Mouse (Mus musculus) myocyte (in vitro differentiated cells): Measurements from ENCODE around the gene Abhd5. TPM values are rescaled to one million over a fixed set of nuclear protein-coding genes. Genes with fewer than 3 reads are reported as not detected.

Source experiments
- H3K27me3 ChIP-seq: one replicate; pipeline ENCODE4 v1.6.1; 2011; ENCODE audit not compliant: control insufficient read depth, insufficient read depth, insufficient read length
- H3K36me3 ChIP-seq: one replicate; pipeline ENCODE4 v1.6.1; 2011; ENCODE audit not compliant: control insufficient read depth, insufficient read depth
- H3K4me2 ChIP-seq: one replicate; pipeline ENCODE4 v1.6.1; 2011; ENCODE audit warnings: low read depth, control low read depth
- H3K4me3 ChIP-seq: one replicate; pipeline ENCODE4 v1.5.1; 2011; ENCODE audit warnings: mild to moderate bottlenecking, control low read depth, moderate library complexity
- H3K79me2 ChIP-seq: one replicate; pipeline ENCODE4 v1.6.1; 2011; ENCODE audit not compliant: control insufficient read depth, insufficient read depth
- H3ac ChIP-seq: one replicate; pipeline ENCODE4 v1.6.1; 2011; ENCODE audit not compliant: control insufficient read depth, insufficient read length
- CEBPB ChIP-seq: IDR thresholded peaks from 2 replicates; pipeline ENCODE4 v1.6.1; 2011; ENCODE audit warnings: mild to moderate bottlenecking, moderate library complexity; ENCODE audit not compliant: poor library complexity, insufficient read depth, severe bottlenecking
- E2F4 ChIP-seq: IDR thresholded peaks from one replicate; pipeline ENCODE4 v1.6.1; 2011; ENCODE audit warnings: mild to moderate bottlenecking, control low read depth, moderate library complexity; ENCODE audit not compliant: insufficient read depth
- MAX ChIP-seq: IDR thresholded peaks from one replicate; pipeline ENCODE4 v1.6.1; 2011; ENCODE audit warnings: low read depth, mild to moderate bottlenecking, control low read depth
- MYOD1 ChIP-seq, 3 experiments: IDR thresholded peaks; one replicate each; pipeline ENCODE4 v1.6.1; 2011; ENCODE audit warnings: control low read depth in 2 of 3, low read depth in 2 of 3, mild to moderate bottlenecking in 2 of 3, moderate library complexity in 1 of 3; ENCODE audit not compliant: insufficient read length in 2 of 3, control insufficient read depth in 1 of 3
- MYOG ChIP-seq, 3 experiments: IDR thresholded peaks; one replicate each; pipeline ENCODE4 v1.6.1; 2011; ENCODE audit warnings: control low read depth in 2 of 3, low read depth in 2 of 3, mild to moderate bottlenecking in 2 of 3; ENCODE audit not compliant: insufficient read length in 2 of 3, control insufficient read depth in 1 of 3, insufficient read depth in 1 of 3
- POLR2A ChIP-seq: IDR thresholded peaks from one replicate; pipeline ENCODE4 v1.6.1; 2011; ENCODE audit warnings: low read depth, mild to moderate bottlenecking, control low read depth, moderate library complexity; ENCODE audit not compliant: insufficient read length
- POLR2AphosphoS2 ChIP-seq: IDR thresholded peaks from one replicate; pipeline ENCODE4 v1.6.1; 2011; ENCODE audit warnings: low read depth, control low read depth; ENCODE audit not compliant: insufficient read length
- REST ChIP-seq: IDR thresholded peaks from one replicate; pipeline ENCODE4 v1.6.1; 2011; ENCODE audit warnings: mild to moderate bottlenecking, control low read depth, moderate library complexity; ENCODE audit not compliant: insufficient read depth, insufficient read length
- SRF ChIP-seq: IDR thresholded peaks from one replicate; pipeline ENCODE4 v1.6.1; 2011; ENCODE audit warnings: low read depth; ENCODE audit not compliant: control insufficient read depth, insufficient read length
- TCF12 ChIP-seq: IDR thresholded peaks from one replicate; pipeline ENCODE4 v1.6.1; 2011; ENCODE audit warnings: mild to moderate bottlenecking, control low read depth; ENCODE audit not compliant: poor library complexity, insufficient read depth, severe bottlenecking
- TCF3 ChIP-seq: IDR thresholded peaks from one replicate; pipeline ENCODE4 v1.6.1; 2011; ENCODE audit warnings: low read depth, control low read depth; ENCODE audit not compliant: insufficient read length
- USF1 ChIP-seq: IDR thresholded peaks from one replicate; pipeline ENCODE4 v1.6.1; 2011; ENCODE audit warnings: low read depth, mild to moderate bottlenecking, control low read depth, moderate library complexity
- polyA plus RNA-seq: library from polyadenylated mRNA; unstranded; fragments of >200 nt; fragmentation: generic; extraction: Trizol; gene quantifications from one replicate; pipeline ENCODE4 v1.2.1, GENCODE M21; 2012; ENCODE audit warnings: missing spikeins

Gene Abhd5
- polyA plus RNA-seq, 1 experiment: 24.8 TPM

DNA sequence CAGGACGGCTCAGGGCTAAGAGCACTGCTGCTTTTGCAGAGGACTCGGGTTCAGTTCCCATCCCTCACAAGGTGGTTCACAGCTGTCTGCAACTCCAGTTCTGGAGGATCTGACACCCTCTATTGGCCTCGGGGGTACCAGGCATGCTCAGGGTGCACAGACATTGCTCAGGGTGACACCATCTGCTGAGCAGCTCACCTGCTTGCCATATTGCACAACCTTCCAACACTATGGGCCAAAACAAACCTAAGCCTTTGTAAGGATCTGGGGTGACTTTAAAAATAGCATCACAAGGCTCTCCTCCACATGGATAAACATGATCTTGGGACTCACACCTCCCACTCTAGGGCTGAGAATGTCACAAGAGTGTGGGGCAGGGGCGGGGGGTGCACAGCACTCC lies 30.8 kb upstream of the Abhd5 start:
- Histone ChIP-seq H3K4me2 (no peak overlapping the region), H3K79me2 (no peaks in the 10 kb centered on the region), H3K36me3 (no peaks in the 10 kb centered on the region), H3ac (no peak overlapping the region), H3K27me3 (no peaks in the 10 kb centered on the region), H3K4me3 (no peak overlapping the region)
- no peak for TF ChIP-seq MYOG (IDR thresholded peaks at IDR 0.05; ENCODE audit: control insufficient read depth in 1 of 3, insufficient read depth in 1 of 3, insufficient read length in 2 of 3, low read depth in 2 of 3)
- TF ChIP-seq CEBPB: peak; percentile 45; the same call in 1 of the 2 replicates
- peak in 1 of 3 experiments; percentile 63 for TF ChIP-seq MYOD1 (IDR thresholded peaks at IDR 0.05; ENCODE audit: control insufficient read depth in 1 of 3, insufficient read length in 2 of 3, low read depth in 2 of 3)
- TF ChIP-seq POLR2AphosphoS2: no peak
- TF ChIP-seq SRF: no peak
- no peak for TF ChIP-seq TCF3
- no peak for TF ChIP-seq E2F4
- no peak for TF ChIP-seq MAX
- no peak for TF ChIP-seq REST
- no peak for TF ChIP-seq TCF12
- TF ChIP-seq USF1: no peak

DNA sequence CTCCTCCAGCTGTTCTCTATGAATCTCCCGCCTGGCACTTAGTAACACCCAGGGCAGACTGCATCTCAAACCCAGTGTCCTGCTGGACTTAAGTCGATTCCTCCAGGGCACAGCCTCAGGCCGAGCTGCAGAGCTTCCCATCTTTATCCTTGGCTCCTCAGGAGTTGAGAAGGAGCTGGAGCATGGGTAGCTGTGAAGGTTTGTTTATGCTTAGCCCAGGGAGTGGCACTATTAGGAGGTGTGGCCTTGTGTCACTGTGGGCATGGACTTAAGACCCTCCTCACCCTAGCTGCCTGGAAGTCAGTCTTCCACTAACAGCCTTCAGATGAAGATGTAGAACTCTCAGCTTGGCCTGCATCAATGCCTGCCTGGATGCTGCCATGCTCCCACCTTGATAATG lies 29.1 kb upstream of the Abhd5 start:
- Histone ChIP-seq H3K79me2 (no peaks in the 10 kb centered on the region), H3K36me3 (no peaks in the 10 kb centered on the region), H3K4me3 (no peak overlapping the region), H3K27me3 (no peaks in the 10 kb centered on the region), H3K4me2 (no peak overlapping the region), H3ac (no peak overlapping the region)
- TF ChIP-seq E2F4 (no peak), SRF (no peak), MAX (no peak), CEBPB (no peak), MYOG (IDR thresholded peaks at IDR 0.05; ENCODE audit: control insufficient read depth in 1 of 3, insufficient read depth in 1 of 3, insufficient read length in 2 of 3, low read depth in 2 of 3) (no peak), TCF3 (no peak), REST (no peak), POLR2A (no peak), USF1 (no peak), TCF12 (no peak), MYOD1 (IDR thresholded peaks at IDR 0.05; ENCODE audit: control insufficient read depth in 1 of 3, insufficient read length in 2 of 3, low read depth in 2 of 3) (no peak), POLR2AphosphoS2 (no peak)

DNA sequence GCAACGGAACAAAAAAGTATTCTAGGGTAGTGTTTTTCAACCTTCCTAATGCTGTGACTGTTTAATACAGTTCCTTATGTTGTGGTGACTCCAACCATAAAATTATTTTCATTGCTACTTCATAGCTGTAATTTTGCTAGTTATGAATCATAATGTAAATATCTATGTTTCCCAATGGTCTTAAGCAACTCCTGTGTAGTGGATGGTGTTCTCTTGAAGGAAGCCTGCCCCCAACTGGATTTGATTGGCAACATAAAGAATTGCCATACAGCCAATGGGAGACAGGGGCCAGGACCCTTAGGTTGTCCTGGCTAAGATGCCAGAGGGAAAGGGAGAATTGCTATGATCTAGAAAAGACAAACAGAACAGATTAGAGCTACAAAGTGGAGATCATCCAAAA lies 25.4 kb upstream of the Abhd5 start:
- H3K27me3 ChIP-seq: no peaks in the 10 kb centered on the region
- no peak overlapping the region for H3K4me3 ChIP-seq
- H3K79me2 ChIP-seq: no peaks in the 10 kb centered on the region
- no peak overlapping the region for H3K4me2 ChIP-seq
- H3ac ChIP-seq: no peak overlapping the region
- TF ChIP-seq SRF: no peak
- TF ChIP-seq CEBPB: peak; percentile 64; the same call in 1 of the 2 replicates
- H3K36me3 ChIP-seq: no peaks in the 10 kb centered on the region

DNA sequence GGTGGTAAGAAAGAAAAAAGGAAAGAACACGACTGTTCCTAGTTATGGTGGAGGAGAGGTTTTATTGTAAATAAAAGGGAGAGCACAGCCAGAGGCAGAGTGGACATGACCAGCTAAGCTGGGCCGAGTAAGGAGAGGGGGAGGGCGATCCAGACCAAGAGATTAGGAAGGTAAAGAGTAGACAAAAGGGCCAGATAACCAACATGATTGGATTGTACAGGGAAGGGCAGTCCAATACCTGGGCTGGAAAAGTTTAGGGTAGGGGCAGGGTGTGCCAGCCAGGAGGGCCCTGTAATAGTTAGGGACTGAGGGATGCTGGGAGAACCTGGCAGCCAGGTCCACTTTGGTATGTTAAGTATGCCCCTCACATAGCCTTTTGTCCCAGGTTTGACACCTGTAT lies 23.2 kb upstream of the Abhd5 start:
- Histone ChIP-seq H3ac (no peak overlapping the region), H3K27me3 (no peaks in the 10 kb centered on the region), H3K4me3 (no peak overlapping the region), H3K36me3 (no peaks in the 10 kb centered on the region), H3K79me2 (no peaks in the 10 kb centered on the region), H3K4me2 (no peak overlapping the region)
- no peak for TF ChIP-seq POLR2AphosphoS2
- TF ChIP-seq POLR2A: no peak
- TF ChIP-seq USF1: no peak
- no peak for TF ChIP-seq MAX
- TF ChIP-seq CEBPB: no peak
- TF ChIP-seq MYOG (IDR thresholded peaks at IDR 0.05; ENCODE audit: control insufficient read depth in 1 of 3, insufficient read depth in 1 of 3, insufficient read length in 2 of 3, low read depth in 2 of 3): no peak
- TF ChIP-seq TCF12: no peak
- no peak for TF ChIP-seq REST
- TF ChIP-seq SRF: no peak
- no peak for TF ChIP-seq E2F4
- no peak for TF ChIP-seq MYOD1 (IDR thresholded peaks at IDR 0.05; ENCODE audit: control insufficient read depth in 1 of 3, insufficient read length in 2 of 3, low read depth in 2 of 3)

DNA sequence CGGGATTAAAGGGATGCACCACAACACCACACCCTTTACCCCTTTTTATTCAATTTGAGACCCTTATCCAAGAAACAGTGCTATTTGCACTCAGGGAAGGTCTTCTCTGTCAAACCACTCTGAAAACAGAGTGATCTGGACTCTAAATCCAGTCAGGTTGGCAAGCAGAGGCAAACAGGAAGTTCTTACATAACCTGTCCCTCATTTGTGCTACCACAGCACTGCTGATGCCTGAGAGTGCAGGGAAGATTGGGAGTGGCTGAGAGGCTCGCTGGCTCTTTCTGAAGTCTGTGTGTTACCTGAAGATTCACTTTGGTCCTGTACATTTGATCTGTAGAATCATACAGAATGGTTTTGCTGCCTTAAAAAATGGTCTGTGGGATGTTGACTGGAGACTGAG lies 14.7 kb upstream of the Abhd5 start:
- Histone ChIP-seq H3K36me3 (no peaks in the 10 kb centered on the region), H3K79me2 (no peaks in the 10 kb centered on the region), H3K27me3 (no peaks in the 10 kb centered on the region), H3ac (no peak overlapping the region), H3K4me2 (no peak overlapping the region), H3K4me3 (no peak overlapping the region)
- TF ChIP-seq MYOD1 (IDR thresholded peaks at IDR 0.05; ENCODE audit: control insufficient read depth in 1 of 3, insufficient read length in 2 of 3, low read depth in 2 of 3) (no peak), POLR2AphosphoS2 (no peak), MYOG (IDR thresholded peaks at IDR 0.05; ENCODE audit: control insufficient read depth in 1 of 3, insufficient read depth in 1 of 3, insufficient read length in 2 of 3, low read depth in 2 of 3) (no peak), REST (no peak), POLR2A (no peak), SRF (no peak), TCF12 (no peak), CEBPB (no peak), E2F4 (no peak), TCF3 (no peak), USF1 (no peak), MAX (no peak)
